Mouse (Mus musculus): ENCODE data around the gene Ganab. TPM values are rescaled to one million over a fixed set of nuclear protein-coding genes. Genes with fewer than 3 reads are reported as not detected.

The Ganab gene
- polyA plus RNA-seq, 1 experiment from 2014 or later: 114 TPM

DNA sequence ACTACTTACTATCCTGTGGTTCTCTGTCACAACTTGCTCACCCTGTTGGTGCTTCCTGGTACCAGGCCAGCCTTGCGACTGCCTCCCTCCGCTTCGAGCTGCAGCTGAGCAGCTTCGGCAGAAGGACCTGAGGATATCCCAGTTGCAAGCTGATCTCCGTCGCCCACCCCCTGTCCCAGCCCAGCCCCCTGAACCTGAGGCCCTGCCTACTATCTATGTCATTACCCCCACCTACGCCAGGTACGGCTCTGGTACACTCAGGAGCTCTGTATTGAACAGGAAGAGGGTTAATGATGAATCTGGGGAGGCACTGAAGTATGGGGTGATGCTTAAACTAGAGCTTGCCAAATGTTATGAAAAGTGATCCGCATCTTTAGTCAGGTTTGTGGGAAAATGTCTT lies 23.9 kb downstream of the Ganab start:
- Histone ChIP-seq H3K4me3 (no peak overlapping the region), H3K9me3 (replicated peaks) (no peaks in the 10 kb centered on the region), H3K27ac (no peak overlapping the region), H3K27me3 (no peaks in the 10 kb centered on the region), H3K36me3 (peaks cover 25% of the 10 kb centered on the region), H3K9ac (0 out of 2 replicates have a peak overlapping the region, but pooled peaks have one; percentile 77), H3K4me1 (peaks cover 13% of the 10 kb centered on the region; the same call in 1 of the 2 replicates), H3K4me2 (replicated peaks) (peak overlapping the region; percentile 75; the same call in 1 of the 2 replicates)
- no peak for ATAC-seq (ENCODE audit: low FRiP score)
- 79% methylated on average over 9 of the region's 9 CpGs for WGBS

DNA sequence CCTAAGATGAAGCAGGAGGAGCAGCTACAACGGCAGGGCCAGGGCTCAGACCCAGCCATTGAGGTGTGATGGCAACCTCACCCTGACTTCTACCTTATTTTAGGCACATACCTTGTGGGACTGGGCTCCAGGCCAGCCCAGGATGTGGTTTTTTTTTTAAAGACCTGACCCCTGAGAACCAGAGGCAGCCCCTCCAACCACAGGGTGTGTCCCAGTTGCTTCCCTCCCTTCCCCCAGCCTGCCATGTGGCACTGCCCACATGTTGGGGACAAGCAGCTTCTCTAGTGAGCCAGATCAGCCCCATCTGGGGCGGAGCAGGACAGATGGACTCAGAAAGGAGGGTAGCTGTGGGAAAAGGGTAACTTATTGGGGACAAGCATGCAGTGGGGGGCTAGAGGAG lies 28.9 kb downstream of the Ganab start:
- no peak overlapping the region for H3K9ac ChIP-seq
- peaks cover 17% of the 10 kb centered on the region for H3K4me1 ChIP-seq
- H3K4me3 ChIP-seq: no peak overlapping the region
- H3K9me3 ChIP-seq (replicated peaks): no peaks in the 10 kb centered on the region
- peaks cover 28% of the 10 kb centered on the region for H3K36me3 ChIP-seq
- peaks cover 6% of the 10 kb centered on the region for H3K27me3 ChIP-seq
- ATAC-seq (ENCODE audit: low FRiP score): no peak
- no peak overlapping the region for H3K4me2 ChIP-seq (replicated peaks)
- 88% methylated on average over 2 of the region's 2 CpGs for WGBS
- H3K27ac ChIP-seq: no peak overlapping the region

DNA sequence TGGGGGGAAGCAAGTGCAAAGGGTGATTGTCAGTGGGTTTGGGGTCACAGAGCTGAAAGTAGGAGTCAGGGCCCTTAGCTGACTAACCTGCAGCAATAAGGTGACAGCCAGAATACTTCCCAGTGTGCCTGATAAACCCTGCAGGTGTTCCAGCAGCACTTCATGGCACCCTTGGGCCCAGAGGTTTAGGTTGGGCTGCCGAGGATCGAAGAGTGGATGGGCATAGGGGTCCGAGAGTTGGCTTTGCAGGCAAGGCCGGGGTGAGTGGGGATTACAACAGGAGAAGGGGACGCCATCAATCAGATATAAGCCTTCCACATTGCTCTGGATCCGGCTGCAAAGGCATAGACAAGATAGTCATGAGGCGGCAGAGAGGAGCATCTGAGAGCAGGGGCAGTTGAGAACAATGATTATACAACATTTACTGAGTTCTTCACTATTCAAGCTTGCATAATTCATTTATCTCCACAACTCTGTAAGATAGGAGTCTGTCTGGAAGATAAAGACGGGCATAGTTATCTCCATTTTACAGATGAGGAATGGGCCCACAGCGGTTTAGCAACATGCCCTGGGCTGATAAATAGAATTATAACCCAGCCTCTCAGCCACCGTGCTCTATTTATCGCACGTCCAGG lies 30.1 kb downstream of the Ganab start:
- Histone ChIP-seq H3K27me3 (peaks cover 6% of the 10 kb centered on the region), H3K9me3 (replicated peaks) (no peaks in the 10 kb centered on the region), H3K9ac (no peak overlapping the region), H3K36me3 (peaks cover 28% of the 10 kb centered on the region), H3K4me2 (replicated peaks) (no peak overlapping the region), H3K4me1 (peaks cover 13% of the 10 kb centered on the region), H3K27ac (no peak overlapping the region), H3K4me3 (no peak overlapping the region)
- 93% methylated on average over 12 of the region's 12 CpGs for WGBS
- no peak for ATAC-seq (ENCODE audit: low FRiP score)

DNA sequence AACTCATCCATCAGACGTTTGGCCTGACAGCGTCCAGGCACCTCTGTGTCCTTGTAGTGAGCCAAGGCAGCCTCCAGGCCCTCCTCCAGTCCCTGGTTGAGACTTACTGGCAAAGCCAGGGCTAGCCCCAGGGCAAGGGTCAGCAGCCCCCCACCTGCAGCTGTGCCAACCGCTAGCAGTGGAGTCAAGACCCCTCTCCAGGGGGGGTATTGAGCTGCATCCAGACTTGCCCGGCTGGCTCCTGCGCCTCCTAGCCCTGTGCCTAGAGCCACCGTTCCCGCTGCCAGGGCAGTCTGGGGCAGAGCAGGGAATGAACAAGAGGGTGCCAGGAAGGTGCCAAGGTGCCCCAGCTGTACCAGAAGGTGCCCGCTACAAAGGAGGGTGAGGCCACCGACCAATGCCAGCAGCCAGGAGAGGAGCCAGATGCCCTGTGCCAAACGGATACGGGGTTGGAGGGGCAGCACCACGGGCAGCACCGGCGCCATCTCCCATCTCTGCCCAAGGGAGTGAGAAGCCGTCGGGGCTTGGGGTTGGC lies 30.9 kb downstream of the Ganab start:
- peaks cover 35% of the 10 kb centered on the region for H3K36me3 ChIP-seq
- H3K9ac ChIP-seq: peak overlapping the region; percentile 77; the same call in 1 of the 2 replicates
- peak overlapping the region; percentile 54 for H3K4me3 ChIP-seq
- H3K9me3 ChIP-seq (replicated peaks): no peaks in the 10 kb centered on the region
- H3K27me3 ChIP-seq: peaks cover 6% of the 10 kb centered on the region
- ATAC-seq (ENCODE audit: low FRiP score): peak; percentile 17
- 15% methylated on average over 16 of the region's 16 CpGs for WGBS
- H3K27ac ChIP-seq: no peak overlapping the region
- peak overlapping the region; percentile 67 for H3K4me2 ChIP-seq (replicated peaks)
- peaks cover 13% of the 10 kb centered on the region for H3K4me1 ChIP-seq

DNA sequence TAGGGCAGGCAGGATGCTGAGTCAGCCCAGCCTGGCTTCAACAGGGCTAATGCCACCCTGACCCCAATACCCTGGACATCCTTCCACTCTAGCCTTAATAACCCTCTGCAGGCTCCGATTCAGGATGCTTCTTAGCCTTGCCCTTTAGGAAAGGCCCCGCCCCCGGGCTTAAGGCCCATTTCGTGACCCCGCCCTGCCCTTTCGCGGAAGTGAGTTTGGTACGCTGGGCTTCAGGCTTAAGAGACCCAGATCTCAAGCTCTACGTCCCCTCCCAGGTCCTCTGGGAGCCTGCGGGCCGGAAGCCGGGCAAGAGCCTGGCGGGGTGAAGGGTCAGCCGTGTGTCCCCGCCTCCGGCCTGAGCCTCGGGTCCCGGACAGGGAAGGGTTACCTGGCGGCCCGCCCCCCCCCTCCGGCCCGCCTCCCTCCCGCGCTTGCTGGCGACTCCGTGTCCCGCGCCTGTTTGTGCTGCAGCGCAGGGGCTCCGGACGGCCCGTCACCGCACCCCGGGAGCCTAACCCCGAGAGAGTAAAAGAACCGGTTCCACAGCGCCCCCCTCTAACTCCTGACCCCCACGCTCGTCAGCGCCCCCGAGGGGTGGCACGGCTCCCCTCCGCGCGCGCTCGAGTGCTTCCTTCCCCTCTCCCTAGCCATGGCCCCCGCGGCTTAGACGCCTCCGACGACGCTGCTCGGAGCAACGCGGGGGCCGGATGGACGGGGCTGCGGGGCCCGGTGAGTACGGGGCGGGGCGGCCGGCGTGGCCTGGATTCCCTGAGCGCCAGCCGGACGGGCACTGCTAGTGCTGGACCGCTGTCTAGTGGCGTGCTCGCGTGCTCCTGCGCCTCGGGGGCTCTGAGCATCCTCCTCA lies 31.6 kb downstream of the Ganab start, which contains the start of the genes Rom1 and Eml3:
Rom1 (minus strand) TSS at position 133 of the 865 bp plus-strand sequence.
Eml3 (plus strand) TSS at position 329 of the 865 bp plus-strand sequence.
- Histone ChIP-seq H3K27ac (peak within 1 kb of the TSS; percentile 3; the same call in 1 of the 2 replicates), H3K36me3 (peaks cover 33% of the 10 kb centered on the region), H3K27me3 (peaks cover 6% of the 10 kb centered on the region), H3K9ac (peak within 1 kb of the TSS; percentile 77), H3K4me1 (peaks cover 13% of the 10 kb centered on the region), H3K9me3 (replicated peaks) (no peaks in the 10 kb centered on the region), H3K4me3 (peak within 1 kb of the TSS; percentile 54), H3K4me2 (replicated peaks) (peak within 1 kb of the TSS; percentile 67)
- peak; percentile 62 for ATAC-seq (ENCODE audit: low FRiP score)
- under 1% methylated on average over 57 of the region's 74 CpGs for WGBS

DNA sequence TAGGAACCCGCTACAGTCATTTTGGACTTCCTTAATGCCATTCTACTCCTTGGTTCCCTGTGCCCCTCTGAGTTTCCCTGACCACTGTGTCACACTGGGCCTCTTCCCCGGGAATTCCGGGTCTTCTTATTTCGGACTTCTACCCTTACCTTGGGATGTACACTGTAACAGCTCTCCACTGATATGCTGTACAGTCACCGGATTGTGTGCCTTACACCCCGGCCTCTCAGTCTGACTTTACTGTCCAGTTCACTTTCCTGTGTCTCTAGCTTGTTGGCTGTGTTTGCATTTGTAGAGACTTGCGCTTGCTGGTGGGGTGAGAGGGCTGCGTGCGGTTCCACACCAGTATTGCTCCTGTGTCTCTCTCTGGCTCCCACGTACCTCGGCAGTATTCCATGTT lies 32.2 kb downstream of the Ganab start:
- WGBS: 13% methylated on average over 11 of the region's 11 CpGs
- peaks cover 32% of the 10 kb centered on the region for H3K36me3 ChIP-seq
- peaks cover 6% of the 10 kb centered on the region for H3K27me3 ChIP-seq
- peak overlapping the region; percentile 67 for H3K4me2 ChIP-seq (replicated peaks)
- peak overlapping the region; percentile 54 for H3K4me3 ChIP-seq
- no peak; the same call in 1 of the 2 replicates for ATAC-seq (ENCODE audit: low FRiP score)
- H3K9ac ChIP-seq: peak overlapping the region; percentile 77
- no peaks in the 10 kb centered on the region for H3K9me3 ChIP-seq (replicated peaks)
- no peak overlapping the region for H3K27ac ChIP-seq
- H3K4me1 ChIP-seq: peaks cover 13% of the 10 kb centered on the region

DNA sequence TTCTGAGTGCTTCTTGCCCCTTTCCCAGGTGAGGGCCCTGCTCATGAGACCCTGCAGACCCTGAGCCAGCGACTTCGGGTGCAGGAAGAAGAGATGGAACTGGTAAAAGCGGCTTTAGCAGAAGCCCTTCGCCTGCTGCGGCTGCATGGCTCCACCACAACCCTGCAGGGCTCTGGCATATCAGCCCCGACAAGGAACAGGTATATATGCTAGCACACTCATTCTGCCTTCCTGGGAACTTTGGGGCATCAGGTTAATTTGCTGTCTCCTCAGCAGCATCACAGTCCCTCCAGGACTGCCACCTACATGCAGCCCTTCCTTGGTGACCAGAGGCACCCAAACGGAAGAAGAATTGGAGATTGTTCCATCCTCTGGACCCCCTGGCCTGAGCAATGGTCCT lies 32.9 kb downstream of the Ganab start:
- H3K27me3 ChIP-seq: peaks cover 6% of the 10 kb centered on the region
- H3K36me3 ChIP-seq: peaks cover 26% of the 10 kb centered on the region
- H3K27ac ChIP-seq: no peak overlapping the region
- peaks cover 13% of the 10 kb centered on the region for H3K4me1 ChIP-seq
- H3K9me3 ChIP-seq (replicated peaks): no peaks in the 10 kb centered on the region
- 0 out of 2 replicates have a peak overlapping the region, but pooled peaks have one; percentile 9 for H3K9ac ChIP-seq
- ATAC-seq (ENCODE audit: low FRiP score): no peak
- peak overlapping the region; percentile 67 for H3K4me2 ChIP-seq (replicated peaks)
- 89% methylated on average over 7 of the region's 7 CpGs for WGBS
- H3K4me3 ChIP-seq: 0 out of 2 replicates have a peak overlapping the region, but pooled peaks have one; percentile 54

DNA sequence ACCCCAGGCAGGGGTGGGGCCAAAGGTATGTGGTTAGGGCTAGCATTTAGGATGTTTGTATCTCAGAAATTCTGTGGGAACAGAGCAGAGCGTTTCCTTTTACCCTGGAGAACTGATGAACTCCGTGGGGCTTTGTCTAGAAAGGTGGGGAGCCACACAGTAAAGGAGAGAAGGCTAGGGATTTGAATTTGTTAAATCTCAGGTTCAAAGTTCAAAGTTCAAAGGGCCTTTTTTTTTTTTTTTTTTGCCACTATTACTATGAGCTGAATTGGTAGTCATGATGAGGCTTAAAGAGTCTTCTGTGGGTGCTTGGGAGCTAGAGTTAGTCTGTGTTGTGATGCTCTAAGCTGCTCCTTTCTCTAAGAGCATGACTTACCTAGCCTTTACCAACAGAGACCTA lies 38.9 kb downstream of the Ganab start:
- WGBS: 78% methylated on average over 2 of the region's 2 CpGs
- Histone ChIP-seq H3K36me3 (peaks cover 17% of the 10 kb centered on the region), H3K27ac (no peak overlapping the region), H3K4me1 (peaks cover 6% of the 10 kb centered on the region), H3K9ac (0 out of 2 replicates have a peak overlapping the region, but pooled peaks have one; percentile 23), H3K27me3 (no peaks in the 10 kb centered on the region), H3K4me2 (replicated peaks) (no peak overlapping the region), H3K9me3 (replicated peaks) (no peaks in the 10 kb centered on the region), H3K4me3 (no peak overlapping the region)
- ATAC-seq (ENCODE audit: low FRiP score): no peak

DNA sequence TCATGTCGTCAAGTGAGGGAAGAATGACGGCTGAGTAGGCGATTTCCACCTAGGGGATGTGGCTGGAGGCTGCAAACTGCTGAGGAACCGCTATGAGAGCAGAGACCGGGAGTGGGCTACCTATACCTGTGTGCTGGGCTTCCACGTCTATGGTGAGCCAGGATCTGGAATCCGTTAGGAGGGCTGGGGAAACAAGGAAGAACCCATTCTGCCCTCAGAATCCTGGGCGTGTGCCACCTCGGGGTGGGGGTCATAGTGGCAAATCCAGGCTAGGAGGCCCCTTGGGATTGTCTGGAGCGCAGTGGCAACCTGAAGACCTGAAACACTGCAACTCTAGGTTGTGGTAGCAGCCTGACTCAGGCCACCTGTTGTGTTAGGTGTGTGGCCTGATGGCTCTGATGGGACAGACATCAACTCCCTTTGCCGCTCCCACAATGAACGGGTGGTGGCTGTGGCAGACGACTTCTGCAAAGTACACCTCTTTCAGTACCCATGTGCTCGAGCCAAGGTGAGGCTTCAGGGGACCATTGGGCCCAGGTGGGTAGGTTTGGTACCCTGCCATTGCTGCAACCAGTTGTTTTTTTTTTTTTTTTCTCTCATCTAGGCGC lies 42.8 kb downstream of the Ganab start:
- H3K9ac ChIP-seq: no peak overlapping the region
- H3K9me3 ChIP-seq (replicated peaks): no peaks in the 10 kb centered on the region
- H3K4me3 ChIP-seq: no peak overlapping the region
- ATAC-seq (ENCODE audit: low FRiP score): no peak
- H3K27ac ChIP-seq: no peak overlapping the region
- H3K36me3 ChIP-seq: peaks cover 25% of the 10 kb centered on the region
- H3K4me1 ChIP-seq: peaks cover 24% of the 10 kb centered on the region
- H3K4me2 ChIP-seq (replicated peaks): peak overlapping the region; percentile 68; the same call in 1 of the 2 replicates
- no peaks in the 10 kb centered on the region for H3K27me3 ChIP-seq
- 83% methylated on average over 15 of the region's 15 CpGs for WGBS

DNA sequence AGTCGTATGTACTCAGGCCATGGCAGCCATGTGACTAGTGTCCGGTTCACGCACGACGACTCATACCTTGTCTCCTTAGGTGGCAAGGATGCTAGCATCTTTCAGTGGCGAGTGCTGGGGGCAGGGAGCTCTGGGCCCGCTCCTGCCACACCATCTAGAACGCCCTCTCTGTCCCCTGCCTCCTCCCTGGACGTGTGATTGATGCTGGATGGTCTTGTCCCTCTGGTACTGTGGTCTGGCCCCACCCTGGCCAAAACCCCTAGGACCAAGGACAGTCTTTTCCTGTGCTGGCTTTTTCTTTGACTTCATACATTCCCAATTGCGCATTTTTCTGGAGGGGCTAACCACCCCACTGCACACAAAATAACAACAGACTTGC lies 43.3 kb downstream of the Ganab start:
- WGBS: 40% methylated on average over 10 of the region's 10 CpGs
- ATAC-seq (ENCODE audit: low FRiP score): no peak; the same call in 1 of the 2 replicates

DNA sequence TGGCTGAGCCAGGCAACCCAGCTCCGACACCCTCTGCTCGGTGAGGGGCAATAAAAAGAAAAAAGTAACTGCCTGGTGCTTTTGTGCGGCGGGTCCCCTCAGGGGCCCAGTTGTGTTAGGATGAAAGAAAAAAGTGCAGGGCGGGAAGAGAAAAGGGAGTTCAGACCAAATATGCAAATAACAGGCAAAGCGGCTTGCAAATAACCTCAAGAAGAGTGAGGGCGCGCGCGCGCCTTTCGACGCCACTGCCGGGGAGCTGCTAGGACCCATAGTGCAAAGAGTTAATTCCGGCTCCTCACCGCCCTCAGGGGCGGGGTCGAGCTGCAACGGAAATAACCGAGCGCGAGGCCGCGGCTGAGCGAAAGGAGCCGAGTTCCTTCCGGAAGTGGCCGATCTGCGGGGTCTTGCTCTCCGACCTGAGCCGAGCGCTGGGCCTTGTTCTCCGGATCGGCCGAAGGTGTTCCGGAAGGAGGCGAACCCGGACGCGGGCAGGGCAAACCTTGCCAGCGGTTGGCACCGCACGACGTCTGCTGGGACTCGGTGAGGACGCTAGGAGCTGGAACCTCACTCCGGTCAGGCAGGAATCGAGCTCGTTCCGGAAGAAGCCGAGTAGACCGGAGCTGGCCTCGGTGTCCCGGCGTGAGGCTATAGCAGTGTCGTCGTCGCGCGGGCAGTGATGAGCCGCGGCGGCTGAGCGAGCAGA lies 43.8 kb downstream of the Ganab start, which contains the start of gene Mta2:
Mta2 (plus strand) TSS at position 361 of the 703 bp plus-strand sequence.
- ATAC-seq (ENCODE audit: low FRiP score): peak; percentile 95
- no peaks in the 10 kb centered on the region for H3K27me3 ChIP-seq
- peak within 1 kb of the TSS; percentile 97 for H3K27ac ChIP-seq
- peak within 1 kb of the TSS; percentile 68 for H3K4me2 ChIP-seq (replicated peaks)
- under 1% methylated on average over 64 of the region's 64 CpGs for WGBS
- peaks cover 24% of the 10 kb centered on the region for H3K4me1 ChIP-seq
- H3K4me3 ChIP-seq: peak within 1 kb of the TSS; percentile 83
- H3K9me3 ChIP-seq (replicated peaks): no peaks in the 10 kb centered on the region
- peak within 1 kb of the TSS; percentile 95 for H3K9ac ChIP-seq
- H3K36me3 ChIP-seq: peaks cover 33% of the 10 kb centered on the region

More for the DNA sequence above, 43.3 kb downstream of the Ganab start:
- Histone ChIP-seq H3K4me3 (peak overlapping the region; percentile 83), H3K9ac (peak overlapping the region; percentile 95), H3K9me3 (replicated peaks) (no peaks in the 10 kb centered on the region), H3K36me3 (peaks cover 30% of the 10 kb centered on the region), H3K27ac (peak overlapping the region; percentile 97), H3K4me1 (peaks cover 24% of the 10 kb centered on the region), H3K4me2 (replicated peaks) (peak overlapping the region; percentile 68), H3K27me3 (no peaks in the 10 kb centered on the region)

Measured in hindbrain, embryonic 12.5 days (tissue).